Mouse (Mus musculus) fat pad, adult 2 months (tissue): ENCODE measurements around the gene Rpl22.

Experiments used
- DNase-seq: peaks from one replicate; pipeline ENCODE4 v3.0.0-alpha.2; 2011; ENCODE audit warnings: low read depth, low spot score; ENCODE audit errors: extremely low read depth

Rpl22 gene

DNA sequence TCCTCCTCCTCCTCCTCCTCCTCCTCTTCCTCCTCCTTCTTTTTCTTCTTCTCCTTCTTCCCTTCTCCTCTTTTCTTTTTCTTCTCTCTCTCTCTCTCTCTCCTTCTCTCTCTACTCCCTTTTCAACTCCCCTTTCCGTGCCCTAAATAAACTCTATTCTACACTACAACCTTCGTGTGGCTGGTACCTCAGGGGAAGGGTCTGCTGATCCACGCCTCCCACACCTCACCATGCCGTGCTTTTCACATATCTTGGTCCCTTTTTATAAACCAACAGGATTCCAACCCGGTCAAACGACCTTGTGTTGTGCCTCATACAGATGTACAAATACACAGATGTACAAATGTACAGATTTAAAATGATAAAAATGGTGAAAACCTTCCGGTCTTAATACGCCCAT is 29.2 kb upstream of the Rpl22 start:
- no peak for DNase-seq

DNA sequence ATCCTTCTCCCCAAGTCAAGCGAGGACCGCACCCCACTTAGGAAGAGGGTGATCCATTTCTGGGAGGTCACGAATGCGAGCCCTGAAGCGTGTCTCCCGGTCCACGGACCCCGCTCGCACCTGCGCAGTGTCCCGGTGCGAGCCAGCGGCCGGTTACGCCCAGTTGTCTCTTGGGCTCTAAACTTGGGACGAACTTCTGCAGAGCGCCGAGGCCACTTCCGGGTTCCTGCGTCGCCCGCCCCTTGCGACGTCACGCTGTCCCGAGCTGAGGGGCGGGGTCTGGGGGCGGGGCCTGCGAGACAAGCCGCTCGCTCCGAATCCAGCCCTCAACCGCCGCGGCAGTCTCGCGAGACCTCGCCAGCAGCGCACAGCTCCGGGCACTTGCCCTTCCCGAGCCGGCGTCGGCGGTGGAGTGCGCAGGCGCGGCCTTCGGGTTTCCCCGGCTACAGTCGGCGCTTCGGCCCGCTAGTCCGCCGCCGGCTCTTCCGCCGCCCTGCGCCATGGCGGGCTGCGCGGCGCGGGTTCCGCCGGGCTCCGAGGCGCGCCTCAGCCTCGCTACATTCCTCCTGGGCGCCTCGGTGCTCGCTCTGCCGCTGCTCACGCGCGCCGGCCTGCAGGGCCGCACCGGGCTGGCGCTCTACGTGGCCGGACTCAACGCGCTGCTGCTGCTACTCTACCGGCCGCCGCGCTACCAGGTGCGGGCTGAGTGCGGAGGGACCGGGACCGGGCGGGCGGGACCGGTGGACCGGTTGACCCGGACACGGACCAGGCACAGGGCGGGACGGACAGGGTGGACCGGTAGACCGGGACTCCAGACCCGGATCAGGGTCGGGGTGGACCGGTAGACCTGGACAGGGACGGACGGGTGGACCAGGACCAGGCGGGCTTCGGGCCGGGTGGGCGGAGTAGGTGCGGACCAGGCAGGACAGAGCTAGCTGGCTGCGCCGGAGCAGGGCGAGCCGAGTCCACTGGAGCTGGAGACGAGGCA is 28.4 kb upstream of the Rpl22 start, which contains the start of gene Icmt:
Icmt (plus strand) TSS at position 354 of the 988 bp plus-strand sequence.
- DNase-seq = peak; percentile 55

DNA sequence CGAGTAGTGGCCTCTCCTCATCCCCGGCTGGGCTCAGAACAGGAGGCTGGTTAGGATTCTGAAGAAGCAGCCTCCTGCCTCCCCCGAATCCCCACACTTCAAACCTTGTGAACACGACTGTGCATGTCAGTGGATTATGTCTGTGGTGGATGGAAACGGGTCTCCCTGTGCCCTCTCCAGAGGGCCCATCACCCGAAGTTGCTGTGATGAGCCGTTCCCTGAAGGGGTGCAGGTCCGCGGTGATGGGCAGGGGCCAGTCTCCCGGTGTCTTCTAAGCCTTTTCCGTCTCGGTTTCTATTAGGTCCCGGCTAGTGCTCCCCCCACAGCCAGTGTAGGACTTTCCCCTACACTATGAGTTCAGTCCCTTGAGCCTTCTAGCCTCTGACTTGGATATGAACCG is 26.7 kb upstream of the Rpl22 start:
- DNase-seq = no peak

DNA sequence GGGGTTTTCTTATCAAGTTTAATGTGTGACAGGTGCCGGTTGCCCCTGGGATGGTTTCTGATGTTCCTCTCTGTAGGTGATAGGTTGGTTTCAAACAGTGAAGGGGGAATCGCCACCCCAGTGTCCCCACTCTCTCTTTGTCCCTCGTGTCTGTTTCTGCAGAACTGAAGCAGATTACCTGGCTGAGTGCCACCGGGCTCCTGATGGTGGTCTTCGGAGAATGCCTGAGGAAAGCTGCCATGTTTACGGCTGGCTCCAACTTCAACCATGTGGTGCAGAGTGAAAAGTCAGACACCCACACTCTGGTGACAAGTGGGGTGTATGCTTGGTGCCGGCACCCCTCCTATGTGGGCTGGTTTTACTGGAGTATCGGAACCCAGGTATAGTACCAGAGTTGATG is 25.2 kb upstream of the Rpl22 start:
- DNase-seq = no peak

DNA sequence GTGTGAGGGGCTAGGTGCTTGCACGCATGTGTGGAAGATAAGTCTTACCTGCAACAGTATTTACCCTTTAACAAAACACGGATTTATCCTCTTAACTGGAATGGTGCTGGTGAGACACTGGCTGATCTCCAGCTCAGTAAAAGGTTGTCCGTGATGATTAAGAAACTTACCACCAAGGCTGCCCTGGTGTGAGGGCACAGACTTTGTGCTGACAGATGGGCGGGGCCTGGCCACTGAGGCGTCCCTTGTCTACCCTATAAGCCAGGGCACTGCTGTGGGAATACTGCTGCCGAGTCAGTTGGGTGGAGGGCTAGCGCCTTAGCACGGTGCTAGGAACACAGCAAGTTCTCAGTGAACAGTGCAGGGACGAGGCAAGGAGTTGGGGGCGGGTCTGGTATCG is 23.5 kb upstream of the Rpl22 start:
- DNase-seq = no peak

DNA sequence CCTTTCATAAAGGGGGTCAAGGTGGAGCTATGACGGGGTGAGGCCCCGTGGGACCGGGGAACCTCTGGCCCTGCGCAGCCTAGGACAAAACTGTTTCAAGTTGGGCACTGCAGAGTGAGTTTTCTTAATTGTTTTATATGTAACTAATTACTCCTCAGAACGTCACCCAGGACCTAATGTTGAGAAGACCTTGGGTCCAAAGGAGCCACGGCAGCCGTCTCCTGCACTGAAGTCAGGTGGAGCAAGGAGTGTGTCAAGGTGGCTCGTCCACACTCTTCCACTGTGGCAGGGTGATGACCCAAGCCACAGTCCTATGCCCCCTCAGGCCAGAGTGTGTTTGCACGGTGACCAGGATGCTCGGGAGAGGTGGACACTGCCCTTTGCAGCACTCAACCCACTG is 22.4 kb upstream of the Rpl22 start:
- no peak for DNase-seq

DNA sequence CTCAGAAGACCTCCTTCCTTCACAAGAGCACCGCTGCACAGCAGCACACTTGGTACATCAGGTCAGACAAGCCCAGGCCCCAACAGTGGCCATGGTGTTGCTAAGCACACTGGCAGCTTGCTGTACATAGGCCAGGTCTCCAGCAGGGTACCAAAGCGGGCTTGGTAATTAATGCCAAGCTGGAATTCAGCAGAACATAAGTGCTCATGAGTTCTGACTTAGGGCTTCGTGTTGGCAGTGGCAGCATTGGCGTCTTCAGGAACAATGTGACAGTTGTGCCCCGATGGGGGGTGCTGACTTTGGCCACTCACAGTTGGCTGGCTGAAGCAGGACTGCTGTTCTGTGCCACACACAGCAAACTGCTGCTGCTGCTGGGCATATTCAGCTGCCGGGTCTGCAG is 20.9 kb upstream of the Rpl22 start:
- no peak for DNase-seq

DNA sequence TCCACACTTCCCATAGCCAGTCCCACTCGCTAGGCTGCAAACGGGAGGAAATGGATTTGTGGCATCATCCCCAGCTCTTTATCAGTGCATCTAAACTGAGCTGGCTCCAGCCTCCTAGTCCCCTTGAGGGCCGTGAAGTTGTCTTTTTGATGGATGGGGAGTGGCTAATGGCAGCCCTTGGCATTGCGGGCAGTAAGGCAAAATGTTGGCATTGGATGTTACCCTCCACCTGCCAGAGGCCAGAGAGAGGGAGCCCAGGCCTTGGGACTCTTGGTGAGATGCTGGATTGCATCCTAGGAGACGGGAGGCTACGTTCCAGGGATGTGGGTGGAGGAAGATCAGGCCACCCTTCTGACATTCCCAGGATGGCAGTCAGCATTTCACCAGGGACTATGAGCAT is 19.6 kb upstream of the Rpl22 start:
- no peak for DNase-seq

DNA sequence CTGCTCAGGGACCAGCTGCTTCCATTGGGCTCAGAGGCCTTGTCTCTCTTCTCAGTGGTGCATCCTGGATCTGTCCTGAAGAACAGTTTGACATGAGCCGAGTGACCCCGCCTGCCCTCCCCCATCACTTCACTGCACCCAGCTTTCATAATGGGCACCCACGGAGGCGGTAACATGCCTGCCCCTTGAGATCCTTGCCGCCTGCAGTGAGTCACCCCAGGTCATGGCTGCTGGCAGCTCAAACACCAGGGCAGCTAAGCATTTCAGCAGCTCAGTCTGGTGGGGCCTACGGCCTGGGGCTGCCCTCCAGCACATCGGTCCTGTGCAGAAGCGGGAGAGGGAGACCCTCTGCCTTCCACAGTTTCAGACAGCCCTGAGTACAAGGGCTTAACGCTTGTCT is 18.0 kb upstream of the Rpl22 start:
- DNase-seq = no peak

DNA sequence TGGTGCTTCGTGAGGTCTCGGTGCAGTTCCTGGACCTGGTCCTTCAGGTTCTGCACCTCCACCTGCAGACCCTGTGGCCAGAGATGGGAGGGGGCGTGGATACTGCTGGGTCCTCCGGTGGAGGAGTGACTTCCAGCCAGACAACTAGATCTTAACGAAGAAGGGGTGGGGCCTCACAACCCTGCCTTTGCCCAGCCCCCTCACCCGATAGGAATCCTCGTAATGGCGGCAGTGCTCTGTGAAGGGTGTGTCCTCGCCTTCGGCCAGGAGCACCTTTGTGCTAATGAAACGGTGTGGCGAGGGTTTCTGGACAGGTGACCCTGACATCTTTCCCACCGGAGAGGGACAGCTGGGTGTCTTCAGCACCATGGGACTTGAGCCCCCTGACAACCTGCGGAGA is 13.4 kb upstream of the Rpl22 start:
- no peak for DNase-seq

DNA sequence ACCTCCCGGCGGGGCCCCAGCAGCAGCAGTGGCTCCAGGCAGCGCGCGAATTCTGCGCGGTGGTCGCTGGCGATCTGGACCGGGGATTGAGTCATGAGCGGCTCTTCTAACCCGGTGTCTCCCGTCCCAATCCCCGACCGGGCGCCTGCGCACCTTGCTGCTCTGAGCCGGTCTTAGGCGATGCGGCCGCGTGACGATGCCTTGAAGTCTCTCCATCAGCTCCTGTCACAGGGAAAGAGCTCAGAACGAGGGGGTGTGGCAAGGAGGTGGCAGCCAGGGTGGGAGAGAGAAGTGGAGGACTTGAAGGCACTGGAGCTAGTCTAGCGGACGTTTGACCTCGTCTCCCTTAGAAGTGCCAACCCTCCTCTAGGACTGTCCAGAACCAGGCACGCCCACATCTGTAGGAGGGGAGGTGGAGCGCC is 12.3 kb upstream of the Rpl22 start:
- no peak for DNase-seq

DNA sequence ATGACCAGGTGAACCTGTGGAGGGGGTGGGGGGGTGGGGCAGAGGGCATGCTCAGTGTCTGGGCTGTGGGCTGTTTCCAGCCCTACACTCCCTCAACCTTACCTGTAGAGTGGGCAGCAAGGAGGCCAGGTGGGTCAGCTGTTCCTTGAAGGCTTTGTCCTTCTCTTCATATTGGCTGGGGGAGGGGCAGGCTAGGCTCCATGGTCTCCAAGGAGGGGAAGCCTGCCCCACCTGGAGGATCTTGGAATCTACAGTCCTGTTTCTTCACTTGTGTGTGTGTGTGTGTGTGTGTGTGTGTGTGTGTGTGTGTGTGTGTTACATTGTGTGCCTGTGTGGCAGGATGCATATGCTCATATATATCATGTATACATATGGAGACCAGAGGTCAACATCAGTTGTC is 11.6 kb upstream of the Rpl22 start:
- DNase-seq = no peak

DNA sequence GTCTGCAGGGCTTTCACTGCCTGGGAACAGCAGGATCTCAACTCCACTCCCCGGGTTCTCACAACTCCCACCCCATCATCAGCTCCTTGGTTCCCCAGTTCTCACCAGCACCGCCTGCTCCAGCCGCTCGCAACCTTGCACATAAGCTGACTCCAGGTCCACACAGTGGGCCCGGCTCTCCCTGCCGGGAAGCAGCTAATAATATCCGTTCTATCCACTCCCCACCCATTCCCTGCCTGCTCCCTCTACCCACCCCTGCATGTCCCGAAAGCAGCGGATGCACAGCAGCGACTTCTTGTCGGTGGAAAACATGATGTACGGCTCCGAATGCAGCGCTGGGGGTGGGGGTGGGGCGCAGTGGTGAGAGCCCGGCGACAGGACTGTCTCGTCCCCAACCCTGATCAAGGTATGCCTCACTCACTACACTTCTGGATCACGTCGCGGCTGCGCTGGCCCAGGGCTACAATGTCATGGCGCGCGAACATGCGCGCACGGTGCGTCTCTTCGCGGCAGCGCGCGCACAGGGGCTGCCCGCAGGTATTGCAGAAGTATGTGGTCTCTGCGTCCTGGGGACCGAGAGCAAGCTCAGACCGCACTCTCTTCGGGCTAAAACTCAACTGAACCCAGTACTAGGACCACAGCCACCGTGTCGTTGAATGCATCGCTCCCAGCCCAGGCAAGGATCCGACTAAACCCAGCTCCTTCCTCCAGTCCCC is 9.9 kb upstream of the Rpl22 start:
- no peak for DNase-seq

DNA sequence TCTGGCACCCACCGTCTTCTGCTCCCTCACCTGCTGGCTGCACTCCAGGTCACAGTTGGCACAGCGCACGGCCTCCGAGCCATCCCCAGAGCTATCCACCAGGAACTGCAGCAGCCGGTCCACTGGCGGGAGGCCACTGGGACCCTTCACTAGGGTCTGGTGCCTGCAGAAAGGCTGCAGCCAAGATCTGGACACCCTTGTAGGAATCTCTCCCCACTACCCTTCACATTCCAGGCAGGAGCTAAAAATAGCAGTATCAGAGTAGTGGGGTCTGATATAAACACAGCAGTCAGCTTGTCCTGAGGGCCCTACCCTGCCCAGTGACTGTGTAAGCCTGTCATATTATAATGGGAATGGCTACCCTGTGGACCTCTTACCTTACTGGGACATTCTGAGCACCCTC is 7.9 kb upstream of the Rpl22 start:
- no peak for DNase-seq

DNA sequence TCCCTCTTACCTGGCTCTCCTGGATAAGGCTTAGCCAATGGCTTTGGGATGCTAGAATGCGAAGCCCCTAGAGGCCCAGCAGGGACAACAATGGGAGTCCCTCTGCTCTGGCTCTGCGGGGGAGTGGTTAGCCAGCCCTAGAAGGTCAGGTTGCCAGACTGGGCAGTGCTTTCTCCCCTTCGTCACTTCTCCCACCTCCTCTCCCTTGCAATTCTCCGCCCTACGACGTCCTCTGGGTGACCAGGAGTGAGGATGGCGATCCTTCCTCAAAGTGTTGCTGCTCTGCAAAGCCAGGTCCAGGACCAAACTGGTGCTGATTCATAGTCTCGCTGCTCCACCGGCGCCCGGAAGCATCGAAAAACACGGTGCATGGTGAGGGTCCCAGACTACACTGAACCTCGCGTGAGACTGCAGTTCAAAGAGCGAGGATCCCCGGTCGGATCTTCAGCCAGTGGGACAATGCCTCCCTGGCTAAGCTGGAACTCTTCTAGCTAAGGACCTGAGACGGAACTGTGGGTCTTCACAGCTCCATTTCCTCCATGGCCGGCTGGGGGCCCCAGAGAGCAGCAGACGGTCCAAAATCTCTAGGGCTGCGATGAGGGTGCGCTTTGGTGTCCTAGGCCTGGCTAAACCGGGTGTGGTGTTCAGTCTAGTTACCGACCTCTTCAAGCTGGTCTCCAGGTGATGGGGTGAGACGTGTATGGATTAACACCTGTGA is 6.9 kb upstream of the Rpl22 start, which contains the start of gene Rnf207:
Rnf207 (minus strand) TSS at position 477 of the 718 bp plus-strand sequence.
- no peak for DNase-seq

DNA sequence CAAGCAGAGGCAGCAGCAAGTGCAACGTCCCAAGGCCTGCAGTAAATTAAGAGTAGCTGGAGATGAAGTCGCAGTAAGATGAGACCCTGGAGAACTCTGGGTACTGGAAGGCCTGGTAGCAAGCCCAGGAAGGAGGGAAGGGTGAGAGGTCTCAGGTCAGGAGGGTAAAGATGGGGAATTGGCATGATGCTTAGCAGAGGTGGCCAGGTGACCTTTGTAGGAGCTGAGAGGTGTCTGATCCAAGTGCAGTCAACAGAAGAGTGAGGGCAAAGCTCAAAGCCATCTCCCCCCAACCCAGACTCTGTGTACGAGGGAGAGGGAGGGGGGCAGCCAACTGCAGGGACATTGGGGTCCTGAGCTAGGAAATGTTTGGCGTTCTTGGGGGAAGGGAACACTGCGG is 4.1 kb upstream of the Rpl22 start:
- no peak for DNase-seq

DNA sequence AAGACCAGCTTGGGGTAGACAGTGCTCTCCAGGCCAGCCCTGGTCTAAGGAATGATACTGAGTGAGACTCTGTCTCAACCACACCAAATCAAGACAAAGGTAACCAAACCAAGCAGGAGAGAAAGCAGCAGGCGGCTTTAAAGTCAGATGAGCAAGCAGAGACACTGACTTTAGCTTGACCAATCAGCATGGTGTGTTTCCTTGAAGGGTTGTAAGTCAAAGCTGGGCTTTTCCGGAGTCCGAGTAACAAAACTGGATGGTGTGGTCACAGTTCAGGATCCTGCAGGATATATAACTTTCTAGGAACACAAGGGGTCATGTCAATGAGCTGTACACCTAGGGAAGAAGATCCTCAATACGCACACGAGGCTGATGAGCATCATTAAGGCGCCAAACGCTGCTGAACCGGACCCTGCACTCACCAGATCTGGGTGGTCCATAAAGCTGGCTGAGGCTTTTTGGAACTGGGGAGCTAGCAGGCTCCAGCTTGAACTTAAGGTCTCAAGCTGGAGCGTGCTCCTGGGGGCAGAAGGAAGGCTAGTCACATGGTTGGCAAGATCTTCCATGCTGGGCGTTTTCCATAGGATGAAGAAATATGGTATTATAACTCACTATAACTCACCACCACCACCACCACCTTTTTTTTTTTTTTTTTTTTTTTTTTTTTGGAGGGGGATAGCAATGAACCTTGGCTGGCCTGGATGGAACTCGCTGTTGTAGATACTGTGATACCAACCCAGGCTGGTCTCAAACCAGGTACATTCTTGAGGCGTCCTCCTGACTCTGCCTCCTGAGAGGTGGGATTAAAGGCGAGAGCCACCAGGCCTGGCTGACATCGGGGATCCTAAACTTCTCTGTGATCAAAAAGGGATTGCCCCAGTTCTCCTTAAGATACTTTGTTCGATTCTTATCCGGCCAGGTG is 640 bp upstream of the Rpl22 start:
- DNase-seq = no peak

DNA sequence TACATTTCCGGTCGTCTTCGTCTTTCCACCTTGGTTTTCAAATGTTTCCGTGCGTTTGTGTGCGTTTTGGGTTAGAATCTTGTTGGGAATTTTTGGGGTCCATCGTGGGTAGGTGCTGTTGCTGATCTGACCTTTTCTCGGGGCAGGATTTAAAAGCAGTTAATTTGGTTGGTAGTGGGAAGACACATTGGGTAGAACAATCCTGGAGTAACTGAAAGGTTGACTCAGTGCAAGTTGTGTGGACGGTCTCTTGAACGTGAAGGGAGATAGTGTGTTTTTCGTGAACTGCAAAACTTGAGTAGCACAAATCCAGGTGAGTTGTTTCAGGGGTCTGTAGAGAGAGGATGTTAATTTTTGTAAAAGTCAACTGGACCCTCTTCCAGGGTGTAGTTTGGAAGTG is 1.0 kb downstream of the Rpl22 start:
- no peak for DNase-seq

DNA sequence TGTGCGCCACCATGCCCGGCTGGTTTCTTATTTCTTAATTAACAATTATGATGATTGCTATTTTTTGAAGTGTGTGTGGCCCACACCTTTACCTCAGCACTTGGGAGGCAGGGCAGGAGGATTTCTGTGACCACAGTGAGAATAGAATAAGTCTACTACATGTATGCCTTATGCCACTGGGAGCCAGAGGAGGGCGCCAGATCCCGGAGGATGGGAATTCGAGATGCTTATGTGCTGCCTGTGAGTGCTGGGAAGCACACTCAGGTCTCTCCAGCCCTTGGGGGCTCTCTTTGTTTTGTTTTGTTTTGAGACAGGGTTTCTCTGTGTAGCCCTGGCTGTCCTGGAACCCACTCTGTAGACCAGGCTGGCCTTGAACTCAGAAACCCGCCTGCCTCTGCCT is 3.1 kb downstream of the Rpl22 start:
- no peak for DNase-seq

DNA sequence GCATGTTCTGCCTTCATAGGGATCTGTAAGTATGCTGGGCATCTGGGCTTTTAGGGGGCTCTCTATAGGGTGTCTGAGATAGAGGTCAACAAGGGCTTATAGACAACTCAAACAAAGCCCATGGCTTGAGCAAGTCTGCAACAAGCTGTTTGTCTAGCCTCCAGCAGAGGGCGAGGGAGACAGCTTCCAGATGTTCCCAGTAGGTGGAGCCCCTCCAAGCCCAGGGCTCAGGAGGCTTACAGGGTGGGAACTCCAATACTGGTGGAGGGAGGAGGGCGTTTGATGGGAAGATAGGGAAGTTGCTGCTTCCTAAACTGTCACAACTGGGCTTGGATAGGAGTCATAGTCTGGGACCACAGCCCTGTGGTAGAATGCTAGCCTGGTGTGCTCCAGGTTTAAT is 7.4 kb downstream of the Rpl22 start:
- no peak for DNase-seq
